Mouse (Mus musculus) heart, embryonic 11.5 days (tissue): ENCODE data around the gene Syde1. TPM values are rescaled to one million over a fixed set of nuclear protein-coding genes. Genes with fewer than 3 reads are reported as not detected.

Source experiments
- polyA plus RNA-seq: library from polyadenylated mRNA; unstranded; fragments of >200 nt; fragmentation: Nextera tagmentation; extraction: Ambion mirVana; gene quantifications from 2 replicates; pipeline ENCODE4 v1.2.1, GENCODE M21; 2014

Syde1 gene
- polyA plus RNA-seq, 1 experiment from 2014 or later: 15.7 TPM

Other genes starting within 250 kb of the Syde1 start
- 32.4 and 36.1 TPM in 2 replicates for gene Agpat3, start 239.5 kb downstream of the Syde1 start, polyA plus RNA-seq
- gene Rrp1, start 178.9 kb downstream of the Syde1 start, polyA plus RNA-seq: 176 and 204 TPM in 2 replicates
- gene Cstb, start 166.3 kb downstream of the Syde1 start, polyA plus RNA-seq: 122 and 123 TPM in 2 replicates
- 4.2 and 4.3 TPM in 2 replicates for gene Pdxk, start 127.0 kb downstream of the Syde1 start, polyA plus RNA-seq
- not detected in 2 replicates for gene Olfr1358, start 74.5 kb downstream of the Syde1 start, polyA plus RNA-seq
- gene Ilvbl, start 17.6 kb downstream of the Syde1 start, polyA plus RNA-seq: 29.8 and 38.0 TPM in 2 replicates
- not detected in 2 replicates for gene Olfr1357, start 26.1 kb upstream of the Syde1 start, polyA plus RNA-seq
- not detected in 2 replicates for gene Casp14, start 126.3 kb upstream of the Syde1 start, polyA plus RNA-seq
- 0.11 TPM in 1 of 2 replicates, not detected in the other for gene Ccdc105, start 161.1 kb upstream of the Syde1 start, polyA plus RNA-seq
- 0.35 and 0.43 TPM in 2 replicates for gene Slc1a6, start 188.5 kb upstream of the Syde1 start, polyA plus RNA-seq